Mouse (Mus musculus) lung, embryonic 15.5 days (tissue): Measurements from ENCODE around the gene Ttll1. TPM values are rescaled to one million over a fixed set of nuclear protein-coding genes. Genes with fewer than 3 reads are reported as not detected.
"Not testable (repeated sequence)": the region's sequence is repeated elsewhere in the genome, so short reads cannot be mapped to it uniquely, and the experiment has no call there.

ENCODE experiments used
- ATAC-seq: fragments of 200-750 bp; cut with Nextera tagmentation; 2 replicates; pipeline ENCODE4 v1.8.0; 2017; ENCODE audit warnings: moderate number of reproducible peaks, borderline replicate concordance; ENCODE audit not compliant: low FRiP score, low TSS enrichment; ENCODE audit errors: extremely low read depth
- H3K27ac ChIP-seq: fragments of 300-500 bp; sonication (generic); 2 replicates; pipeline ENCODE4 v1.5.1; 2015; ENCODE audit warnings: moderate library complexity, mild to moderate bottlenecking, inconsistent platforms
- H3K27me3 ChIP-seq: fragments of 300-500 bp; sonication (generic); 2 replicates; pipeline ENCODE4 v1.6.1; 2015; ENCODE audit warnings: inconsistent platforms
- H3K36me3 ChIP-seq: fragments of 300-500 bp; sonication (generic); 2 replicates; pipeline ENCODE4 v1.6.1; 2015; ENCODE audit warnings: inconsistent platforms
- H3K4me1 ChIP-seq: fragments of 300-500 bp; sonication (generic); 2 replicates; pipeline ENCODE4 v1.6.1; 2015; ENCODE audit warnings: inconsistent platforms
- H3K4me2 ChIP-seq: fragments of 300-500 bp; sonication (generic); 2 replicates; pipeline ENCODE4 v1.6.1; 2015; ENCODE audit warnings: inconsistent platforms, mild to moderate bottlenecking, moderate library complexity
- H3K4me3 ChIP-seq: fragments of 300-500 bp; sonication (generic); 2 replicates; pipeline ENCODE4 v1.5.1; 2015; ENCODE audit warnings: mild to moderate bottlenecking, inconsistent platforms
- H3K9ac ChIP-seq: fragments of 300-500 bp; sonication (generic); 2 replicates; pipeline ENCODE4 v1.6.1; 2015; ENCODE audit warnings: inconsistent platforms
- H3K9me3 ChIP-seq: fragments of 300-500 bp; sonication (generic); 2 replicates; pipeline ENCODE4 v1.6.1; 2016; ENCODE audit warnings: inconsistent platforms
- WGBS: fragments of 180-500 bp; shearing (Covaris S2); methylation state at CpG from one replicate; pipeline ENCODE4 v1.1.7; 2015; 5-methylcytosine and 5-hydroxymethylcytosine counted together
- polyA plus RNA-seq: library from polyadenylated mRNA; unstranded; fragments of >200 nt; fragmentation: Nextera tagmentation; extraction: Ambion mirVana; gene quantifications from 2 replicates; pipeline ENCODE4 v1.2.1, GENCODE M21; 2015

Gene Ttll1
- polyA plus RNA-seq, 1 experiment from 2014 or later: 23.1 TPM

- Histone ChIP-seq H3K4me2 (no peak overlapping the region), H3K9me3 (no peaks in the 10 kb centered on the region), H3K4me1 (peaks cover 16% of the 10 kb centered on the region; the same call in 1 of the 2 replicates), H3K27me3 (peaks cover 24% of the 10 kb centered on the region), H3K4me3 (no peak overlapping the region), H3K9ac (no peak overlapping the region), H3K36me3 (no peaks in the 10 kb centered on the region), H3K27ac (no peak overlapping the region)
- ATAC-seq: no peak
- 76% methylated on average over 6 of the region's 6 CpGs for WGBS
These were observed 10.2 kb upstream of the Ttll1 start for GRCm38 (mm10) chr15:83520861-83521382.

GRCm38 (mm10) chr15:83518215-83519048, 7.7 kb upstream of the Ttll1 start:
- WGBS: 29% methylated on average over 20 of the region's 20 CpGs
- no peak overlapping the region for H3K4me3 ChIP-seq
- H3K9me3 ChIP-seq: no peaks in the 10 kb centered on the region
- no peaks in the 10 kb centered on the region for H3K36me3 ChIP-seq
- H3K27me3 ChIP-seq: no peaks in the 10 kb centered on the region
- ATAC-seq: peak; percentile 62
- H3K4me1 ChIP-seq: peaks cover 10% of the 10 kb centered on the region; the same call in 1 of the 2 replicates
- no peak overlapping the region for H3K27ac ChIP-seq
- no peak overlapping the region for H3K9ac ChIP-seq
- H3K4me2 ChIP-seq: peak overlapping the region; percentile 46

- no peaks in the 10 kb centered on the region for H3K36me3 ChIP-seq
- ATAC-seq: no peak
- WGBS: 59% methylated on average over 5 of the region's 5 CpGs
- no peaks in the 10 kb centered on the region for H3K27me3 ChIP-seq
- no peaks in the 10 kb centered on the region for H3K9me3 ChIP-seq
- H3K4me2 ChIP-seq: no peak overlapping the region
- no peak overlapping the region for H3K9ac ChIP-seq
- no peak overlapping the region for H3K27ac ChIP-seq
- H3K4me1 ChIP-seq: peaks cover 17% of the 10 kb centered on the region
- no peak overlapping the region for H3K4me3 ChIP-seq
These were observed 4.3 kb upstream of the Ttll1 start for GRCm38 (mm10) chr15:83515018-83515417.

GRCm38 (mm10) chr15:83512489-83513281, 2.0 kb upstream of the Ttll1 start:
- no peaks in the 10 kb centered on the region for H3K36me3 ChIP-seq
- no peaks in the 10 kb centered on the region for H3K9me3 ChIP-seq

GRCm38 (mm10) chr15:83509950-83510804, 516 bp downstream of the Ttll1 start:
- H3K4me1 ChIP-seq: peaks cover 13% of the 10 kb centered on the region
- peak overlapping the region; percentile 52; the same call in 1 of the 2 replicates for H3K27ac ChIP-seq
- no peaks in the 10 kb centered on the region for H3K36me3 ChIP-seq
- peak overlapping the region; percentile 90 for H3K4me2 ChIP-seq
- H3K27me3 ChIP-seq: no peaks in the 10 kb centered on the region
- H3K9me3 ChIP-seq: no peaks in the 10 kb centered on the region
- WGBS: 28% methylated on average over 17 of the region's 17 CpGs
- peak overlapping the region; percentile 60 for H3K4me3 ChIP-seq
- peak; percentile 67 for ATAC-seq
- peak overlapping the region; percentile 45 for H3K9ac ChIP-seq

More at GRCm38 (mm10) chr15:83512489-83513281, 2.0 kb upstream of the Ttll1 start:
- Histone ChIP-seq H3K4me3 (no peak overlapping the region), H3K27me3 (no peaks in the 10 kb centered on the region), H3K27ac (no peak overlapping the region), H3K9ac (no peak overlapping the region), H3K4me1 (peaks cover 13% of the 10 kb centered on the region), H3K4me2 (no peak overlapping the region)
- ATAC-seq: no peak
- WGBS: 59% methylated on average over 13 of the region's 13 CpGs

- ATAC-seq, H3K9ac ChIP-seq, H3K4me3 ChIP-seq, H3K4me2 ChIP-seq, H3K27ac ChIP-seq, H3K9me3 ChIP-seq, H3K36me3 ChIP-seq, H3K4me1 ChIP-seq, H3K27me3 ChIP-seq: not testable (repeated sequence)
- WGBS: 74% methylated on average over 6 of the region's 6 CpGs
These were observed 9.2 kb downstream of the Ttll1 start for GRCm38 (mm10) chr15:83501483-83501882.

GRCm38 (mm10) chr15:83500352-83500751, 10.3 kb downstream of the Ttll1 start:
- H3K9ac ChIP-seq: no peak overlapping the region
- H3K27me3 ChIP-seq: no peaks in the 10 kb centered on the region
- H3K27ac ChIP-seq: no peak overlapping the region
- H3K36me3 ChIP-seq: peaks cover 15% of the 10 kb centered on the region
- WGBS: 43% methylated on average over 3 of the region's 3 CpGs
- no peak for ATAC-seq
- H3K4me2 ChIP-seq: no peak overlapping the region
- no peaks in the 10 kb centered on the region for H3K9me3 ChIP-seq
- no peak overlapping the region for H3K4me3 ChIP-seq
- H3K4me1 ChIP-seq: no peaks in the 10 kb centered on the region

GRCm38 (mm10) chr15:83499211-83499755, 11.4 kb downstream of the Ttll1 start:
- Histone ChIP-seq H3K9me3 (no peaks in the 10 kb centered on the region), H3K36me3 (peaks cover 15% of the 10 kb centered on the region), H3K27ac (no peak overlapping the region), H3K9ac (no peak overlapping the region), H3K4me3 (no peak overlapping the region), H3K4me1 (no peaks in the 10 kb centered on the region), H3K4me2 (no peak overlapping the region), H3K27me3 (no peaks in the 10 kb centered on the region)
- WGBS: 84% methylated on average over 10 of the region's 10 CpGs
- no peak for ATAC-seq

- peaks cover 15% of the 10 kb centered on the region for H3K36me3 ChIP-seq
- no peak overlapping the region for H3K4me3 ChIP-seq
- WGBS: 86% methylated on average over 6 of the region's 6 CpGs
- no peaks in the 10 kb centered on the region for H3K27me3 ChIP-seq
- ATAC-seq: no peak
- H3K27ac ChIP-seq: no peak overlapping the region
- H3K9ac ChIP-seq: no peak overlapping the region
- H3K4me2 ChIP-seq: no peak overlapping the region
- no peaks in the 10 kb centered on the region for H3K9me3 ChIP-seq
- H3K4me1 ChIP-seq: no peaks in the 10 kb centered on the region
These were observed 13.4 kb downstream of the Ttll1 start for GRCm38 (mm10) chr15:83497299-83497698.

GRCm38 (mm10) chr15:83495787-83496367, 14.8 kb downstream of the Ttll1 start:
- Histone ChIP-seq H3K4me2 (no peak overlapping the region), H3K27ac (no peak overlapping the region), H3K4me1 (no peaks in the 10 kb centered on the region), H3K9me3 (no peaks in the 10 kb centered on the region), H3K9ac (no peak overlapping the region), H3K36me3 (peaks cover 15% of the 10 kb centered on the region), H3K27me3 (no peaks in the 10 kb centered on the region), H3K4me3 (no peak overlapping the region)
- ATAC-seq: no peak
- 66% methylated on average over 22 of the region's 22 CpGs for WGBS

- Histone ChIP-seq H3K36me3 (peaks cover 15% of the 10 kb centered on the region), H3K4me2 (no peak overlapping the region), H3K9me3 (no peaks in the 10 kb centered on the region), H3K4me1 (no peaks in the 10 kb centered on the region), H3K27ac (no peak overlapping the region), H3K9ac (no peak overlapping the region), H3K4me3 (no peak overlapping the region), H3K27me3 (no peaks in the 10 kb centered on the region)
- no peak for ATAC-seq
- 63% methylated on average over 3 of the region's 3 CpGs for WGBS
These were observed 15.5 kb downstream of the Ttll1 start for GRCm38 (mm10) chr15:83495195-83495594.
